Mouse (Mus musculus) forebrain, embryonic 11.5 days (tissue): ENCODE measurements around the gene Ube2q1. TPM values are rescaled to one million over a fixed set of nuclear protein-coding genes. Genes with fewer than 3 reads are reported as not detected.

ENCODE experiments used
- ATAC-seq: fragments of 200-750 bp; cut with Nextera tagmentation; replicated peaks from 2 replicates; pipeline ENCODE4 v1.8.0; 2017; ENCODE audit warnings: moderate TSS enrichment; ENCODE audit not compliant: low FRiP score
- DNase-seq: peaks from one replicate; pipeline ENCODE4 v3.0.0-alpha.2; 2017; ENCODE audit warnings: low spot score
- H3K27ac ChIP-seq: fragments of 300-500 bp; sonication (generic); 2 replicates; pipeline ENCODE4 v1.5.1; 2014; ENCODE audit warnings: low read depth, low read length
- H3K27me3 ChIP-seq: fragments of 300-500 bp; sonication (generic); 2 replicates; pipeline ENCODE4 v1.6.1; 2014; ENCODE audit warnings: mild to moderate bottlenecking, low read length, mixed read lengths; ENCODE audit not compliant: control insufficient read depth, insufficient read depth
- H3K36me3 ChIP-seq: fragments of 300-500 bp; sonication (generic); 2 replicates; pipeline ENCODE4 v1.6.1; 2014; ENCODE audit warnings: mild to moderate bottlenecking, low read length, moderate library complexity, mixed read lengths; ENCODE audit not compliant: control insufficient read depth, insufficient read depth
- H3K4me1 ChIP-seq: fragments of 300-500 bp; sonication (generic); replicated peaks from 2 replicates; pipeline ENCODE4 v1.6.1; 2014; ENCODE audit warnings: low read length, mixed read lengths; ENCODE audit not compliant: control insufficient read depth, insufficient read depth
- H3K4me2 ChIP-seq: fragments of 300-500 bp; sonication (generic); 2 replicates; pipeline ENCODE4 v1.6.1; 2014; ENCODE audit warnings: low read depth, mild to moderate bottlenecking, low read length, moderate library complexity, mixed read lengths; ENCODE audit not compliant: severe bottlenecking
- H3K4me3 ChIP-seq: fragments of 300-500 bp; sonication (generic); 2 replicates; pipeline ENCODE4 v1.5.1; 2014; ENCODE audit warnings: low read depth, low read length
- H3K9ac ChIP-seq: fragments of 300-500 bp; sonication (generic); 2 replicates; pipeline ENCODE4 v1.6.1; 2014; ENCODE audit warnings: low read length
- H3K9me3 ChIP-seq: fragments of 300-500 bp; sonication (generic); 2 replicates; pipeline ENCODE4 v1.6.1; 2016; ENCODE audit warnings: low read length, mixed read lengths; ENCODE audit not compliant: control insufficient read depth
- WGBS: fragments of 180-500 bp; shearing (Covaris S2); extraction: QIAGEN DNeasy Blood & Tissue Kit; methylation state at CpG from one replicate; pipeline ENCODE4 v1.1.7; 2014; 5-methylcytosine and 5-hydroxymethylcytosine counted together
- polyA plus RNA-seq: library from polyadenylated mRNA; unstranded; fragments of >200 nt; fragmentation: Nextera tagmentation; extraction: Ambion mirVana; gene quantifications from 2 replicates; pipeline ENCODE4 v1.2.1, GENCODE M21; 2014

The Ube2q1 gene
- polyA plus RNA-seq, 1 experiment from 2014 or later: 20.7 TPM

GRCm38 (mm10) chr3:89776001-89776400 is 2.6 kb downstream of the Ube2q1 start:
- Histone ChIP-seq H3K36me3 (peaks cover 7% of the 10 kb centered on the region), H3K9me3 (no peaks in the 10 kb centered on the region), H3K4me3 (no peak overlapping the region), H3K27me3 (no peaks in the 10 kb centered on the region), H3K4me2 (no peak overlapping the region), H3K27ac (no peak overlapping the region), H3K9ac (no peak overlapping the region), H3K4me1 (peaks cover 11% of the 10 kb centered on the region)
- 86% methylated on average over 4 of the region's 4 CpGs for WGBS
- ATAC-seq: no peak
- no peak for DNase-seq

- H3K27ac ChIP-seq: no peak overlapping the region
- no peaks in the 10 kb centered on the region for H3K9me3 ChIP-seq
- H3K4me2 ChIP-seq: no peak overlapping the region
- no peak overlapping the region for H3K4me3 ChIP-seq
- peaks cover 20% of the 10 kb centered on the region for H3K36me3 ChIP-seq
- no peak overlapping the region for H3K9ac ChIP-seq
- H3K4me1 ChIP-seq: peaks cover 6% of the 10 kb centered on the region; the same call in 1 of the 2 replicates
- H3K27me3 ChIP-seq: no peaks in the 10 kb centered on the region
- 91% methylated on average over 4 of the region's 4 CpGs for WGBS
- DNase-seq (no peak), ATAC-seq (no peak)
Observed at GRCm38 (mm10) chr3:89780102-89780501, 6.7 kb downstream of the Ube2q1 start.

GRCm38 (mm10) chr3:89781640-89782039 is 8.2 kb downstream of the Ube2q1 start:
- H3K27ac ChIP-seq: no peak overlapping the region
- H3K9ac ChIP-seq: no peak overlapping the region
- 90% methylated on average over 5 of the region's 5 CpGs for WGBS
- H3K4me3 ChIP-seq: no peak overlapping the region
- H3K27me3 ChIP-seq: no peaks in the 10 kb centered on the region
- H3K4me2 ChIP-seq: no peak overlapping the region
- H3K9me3 ChIP-seq: no peaks in the 10 kb centered on the region
- peaks cover 20% of the 10 kb centered on the region for H3K36me3 ChIP-seq
- ATAC-seq (no peak), DNase-seq (no peak)
- H3K4me1 ChIP-seq: 0 out of 2 replicates have a peak, but pooled peaks cover 2% of the 10 kb centered on the region

GRCm38 (mm10) chr3:89784991-89785753 is 11.8 kb downstream of the Ube2q1 start:
- WGBS: 27% methylated on average over 11 of the region's 11 CpGs

GRCm38 (mm10) chr3:89786275-89786674 is 12.9 kb downstream of the Ube2q1 start:
- no peak for DNase-seq
- WGBS: 77% methylated on average over 6 of the region's 6 CpGs

More at GRCm38 (mm10) chr3:89784991-89785753, 11.8 kb downstream of the Ube2q1 start:
- ATAC-seq (0 out of 2 replicates have a peak, but pooled peaks have one; percentile 46), DNase-seq (peak; percentile 74)
- Histone ChIP-seq H3K9me3 (no peaks in the 10 kb centered on the region), H3K4me2 (no peak overlapping the region), H3K4me1 (0 out of 2 replicates have a peak, but pooled peaks cover 2% of the 10 kb centered on the region), H3K36me3 (peaks cover 16% of the 10 kb centered on the region), H3K4me3 (no peak overlapping the region), H3K27me3 (no peaks in the 10 kb centered on the region), H3K27ac (no peak overlapping the region), H3K9ac (no peak overlapping the region)

GRCm38 (mm10) chr3:89788680-89789352 is 15.4 kb downstream of the Ube2q1 start:
- DNase-seq: no peak
- no peak overlapping the region for H3K27ac ChIP-seq

More at GRCm38 (mm10) chr3:89786275-89786674, 12.9 kb downstream of the Ube2q1 start:
- no peaks in the 10 kb centered on the region for H3K9me3 ChIP-seq
- no peak overlapping the region for H3K4me2 ChIP-seq
- no peak overlapping the region for H3K4me3 ChIP-seq
- 0 out of 2 replicates have a peak, but pooled peaks cover 2% of the 10 kb centered on the region for H3K4me1 ChIP-seq
- H3K9ac ChIP-seq: no peak overlapping the region
- no peaks in the 10 kb centered on the region for H3K27me3 ChIP-seq
- ATAC-seq: no peak
- no peak overlapping the region for H3K27ac ChIP-seq
- H3K36me3 ChIP-seq: peaks cover 10% of the 10 kb centered on the region

GRCm38 (mm10) chr3:89794616-89795015 is 21.2 kb downstream of the Ube2q1 start:
- H3K9me3 ChIP-seq: no peaks in the 10 kb centered on the region
- ATAC-seq (no peak), DNase-seq (no peak)
- H3K4me1 ChIP-seq: no peaks in the 10 kb centered on the region
- no peak overlapping the region for H3K4me2 ChIP-seq
- no peaks in the 10 kb centered on the region for H3K36me3 ChIP-seq
- H3K27ac ChIP-seq: no peak overlapping the region
- 56% methylated on average over 2 of the region's 2 CpGs for WGBS
- H3K9ac ChIP-seq: no peak overlapping the region
- no peaks in the 10 kb centered on the region for H3K27me3 ChIP-seq
- H3K4me3 ChIP-seq: no peak overlapping the region

More at GRCm38 (mm10) chr3:89788680-89789352, 15.4 kb downstream of the Ube2q1 start:
- ATAC-seq: no peak
- H3K4me3 ChIP-seq: no peak overlapping the region
- H3K9me3 ChIP-seq: no peaks in the 10 kb centered on the region
- H3K36me3 ChIP-seq: no peaks in the 10 kb centered on the region
- H3K4me1 ChIP-seq: 0 out of 2 replicates have a peak, but pooled peaks cover 2% of the 10 kb centered on the region
- WGBS: 78% methylated on average over 16 of the region's 16 CpGs
- no peak overlapping the region for H3K4me2 ChIP-seq
- no peaks in the 10 kb centered on the region for H3K27me3 ChIP-seq
- H3K9ac ChIP-seq: no peak overlapping the region

GRCm38 (mm10) chr3:89795746-89796145 is 22.3 kb downstream of the Ube2q1 start:
- Histone ChIP-seq H3K9ac (no peak overlapping the region), H3K4me3 (no peak overlapping the region), H3K4me2 (no peak overlapping the region), H3K9me3 (no peaks in the 10 kb centered on the region), H3K27ac (no peak overlapping the region), H3K4me1 (no peaks in the 10 kb centered on the region), H3K27me3 (no peaks in the 10 kb centered on the region), H3K36me3 (no peaks in the 10 kb centered on the region)
- no peak for DNase-seq
- 79% methylated on average over 5 of the region's 5 CpGs for WGBS
- ATAC-seq: no peak
